Mouse (Mus musculus) left cerebral cortex, adult 6 months (tissue): ENCODE data around the gene Entr1. TPM values are rescaled to one million over a fixed set of nuclear protein-coding genes. Genes with fewer than 3 reads are reported as not detected.

ENCODE experiments used
- long read RNA-seq, 2 experiments: library from polyadenylated mRNA; unstranded; transcript quantifications; one replicate each; pipeline ENCODE4 v2.0.0; 2019 to 2020
- polyA plus RNA-seq: library from polyadenylated mRNA; unstranded; fragments of <200 nt; fragmentation: Nextera tagmentation; gene quantifications from 2 replicates; pipeline ENCODE4 v1.2.3, GENCODE M21; 2021

Entr1 gene
- 64.1 and 80.9 TPM in 2 replicates for polyA plus RNA-seq
- long read RNA-seq, experiment 1, transcript Entr1-201 (9 exons, 2,031 nt), result minor isoform, 69 of 601 reads
- long read RNA-seq, experiment 1, transcript Entr1-204 (10 exons, 2,193 nt), result minor isoform, 14 of 601 reads
- long read RNA-seq, experiment 1, transcript Entr1-202 (8 exons, 1,955 nt), result major isoform, 84 of 601 reads
- long read RNA-seq, experiment 1, transcript Entr1-208 (2 exons, 672 nt), result minor isoform, 11 of 601 reads
- long read RNA-seq, experiment 1, partial matches to known transcripts, result 11 of 601 reads
- long read RNA-seq, experiment 1, other reads (novel, unspliced or antisense), result 401 of 601 reads
- long read RNA-seq, experiment 2, transcript Entr1-202 (8 exons, 1,955 nt), result major isoform, 15 of 79 reads
- long read RNA-seq, experiment 2, transcript Entr1-201 (9 exons, 2,031 nt), result minor isoform, 14 of 79 reads
- long read RNA-seq, experiment 2, partial matches to known transcripts, result 5 of 79 reads
- long read RNA-seq, experiment 2, other reads (novel, unspliced or antisense), result 43 of 79 reads

DNA sequence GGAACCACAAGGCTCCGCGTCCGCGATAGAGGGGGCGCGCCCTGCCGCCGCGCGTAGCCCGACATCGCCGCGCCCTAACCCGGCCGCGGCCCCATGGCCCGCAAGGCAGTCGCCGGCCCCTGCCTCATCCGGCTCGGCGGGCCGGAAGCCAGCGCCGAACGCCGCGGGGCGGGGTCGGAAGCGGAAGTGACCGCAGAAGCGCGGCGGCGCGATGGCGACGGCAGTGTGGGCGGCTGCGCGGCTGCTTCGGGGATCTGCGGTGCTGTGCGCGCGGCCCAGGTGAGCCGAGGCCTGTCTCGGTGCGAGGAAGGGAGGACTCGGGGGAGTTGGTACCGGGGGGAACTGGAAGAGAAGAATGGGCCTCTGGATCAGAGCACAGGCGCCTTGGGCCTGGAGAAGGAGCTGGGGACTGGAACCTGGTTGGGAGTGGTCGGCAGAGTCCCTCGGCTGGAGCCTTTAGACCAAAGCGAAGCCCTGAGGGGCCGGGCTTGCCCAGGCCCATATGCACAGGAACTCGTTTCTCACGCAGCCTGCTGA lies at the start of gene Entr1, which contains the start of gene Pmpca:
Gene Entr1, minus strand, starts transcription at position 163 of the 537 bp plus-strand sequence.
Gene Pmpca, plus strand, starts transcription at position 186 of the 537 bp plus-strand sequence.

DNA sequence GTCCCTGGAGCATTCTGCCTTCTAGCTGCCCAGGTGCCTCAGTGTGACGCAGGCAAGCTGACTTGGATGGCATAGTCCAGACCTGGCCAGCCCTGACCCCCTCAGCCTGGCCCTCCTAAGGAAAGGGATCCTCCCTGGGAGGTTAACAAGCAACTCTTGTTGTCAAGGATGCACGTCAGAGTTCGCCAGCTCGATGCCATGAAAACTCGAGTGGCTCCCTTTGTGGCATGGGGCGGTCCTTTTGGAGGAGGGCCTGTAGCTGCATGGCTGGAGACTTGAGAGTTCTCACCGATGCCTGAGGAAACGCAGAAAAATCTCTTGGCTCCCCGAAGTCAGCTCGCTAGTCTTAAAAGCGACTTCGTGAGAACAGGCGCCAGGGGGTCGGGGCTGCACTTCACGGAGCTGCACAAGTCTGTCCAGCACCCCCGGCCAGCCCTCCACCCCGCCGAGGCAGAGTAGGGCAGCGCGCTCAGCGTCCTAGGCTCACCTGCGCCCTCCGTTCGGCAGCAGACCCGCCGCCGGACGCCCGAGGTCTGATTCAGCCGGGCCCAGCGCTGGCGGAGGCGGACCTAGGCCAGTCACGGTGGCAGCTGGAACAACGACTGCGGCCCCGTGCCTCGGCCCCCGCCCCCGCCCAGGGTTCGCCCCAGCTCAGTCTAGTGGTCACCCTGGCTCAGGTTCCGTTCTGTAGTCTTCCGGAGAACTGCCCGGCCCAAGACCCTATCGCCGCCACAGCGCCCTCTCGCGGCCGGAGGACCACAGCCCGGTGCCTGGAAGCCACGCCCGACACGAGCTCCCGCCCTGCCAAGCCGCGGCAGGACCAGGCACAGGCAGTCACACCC lies 19.6 kb upstream of the Entr1 start, which contains the start of gene Inpp5e:
Gene Inpp5e, minus strand, starts transcription at position 689 of the 842 bp plus-strand sequence.

DNA sequence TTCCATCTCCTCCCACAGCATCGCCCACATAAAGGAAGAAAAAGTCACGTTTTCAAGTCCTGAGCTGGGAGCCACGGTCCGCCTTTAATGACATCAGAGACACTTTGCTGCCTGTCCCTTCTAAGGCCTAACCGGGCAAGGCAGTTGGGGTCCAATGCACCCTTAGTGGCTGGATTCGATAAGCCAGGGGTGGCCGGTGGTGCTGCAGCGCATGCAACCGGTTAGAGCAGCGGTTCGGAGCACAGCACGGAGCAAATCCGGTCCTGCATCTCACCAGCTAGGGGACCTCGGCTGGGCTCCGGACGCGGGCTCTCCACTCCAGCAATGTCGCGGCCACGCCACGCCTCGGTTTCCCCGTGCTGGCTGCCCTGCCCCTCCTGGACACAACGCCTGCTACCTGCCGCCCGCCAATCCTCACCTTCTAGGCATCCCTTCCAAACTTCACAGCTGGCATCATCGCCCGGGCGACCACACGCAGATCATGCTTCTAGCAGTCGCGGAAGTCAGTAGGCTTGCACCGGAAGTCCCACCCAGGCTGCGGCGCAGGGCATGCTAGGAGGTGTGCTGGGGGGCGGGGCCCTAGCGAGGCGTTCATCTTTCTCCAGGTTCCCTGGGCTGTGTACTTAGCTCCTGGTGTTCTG lies 8.9 kb downstream of the Entr1 start, which contains the start of gene Snapc4:
Gene Snapc4, minus strand, starts transcription at position 523 of the 641 bp plus-strand sequence.

DNA sequence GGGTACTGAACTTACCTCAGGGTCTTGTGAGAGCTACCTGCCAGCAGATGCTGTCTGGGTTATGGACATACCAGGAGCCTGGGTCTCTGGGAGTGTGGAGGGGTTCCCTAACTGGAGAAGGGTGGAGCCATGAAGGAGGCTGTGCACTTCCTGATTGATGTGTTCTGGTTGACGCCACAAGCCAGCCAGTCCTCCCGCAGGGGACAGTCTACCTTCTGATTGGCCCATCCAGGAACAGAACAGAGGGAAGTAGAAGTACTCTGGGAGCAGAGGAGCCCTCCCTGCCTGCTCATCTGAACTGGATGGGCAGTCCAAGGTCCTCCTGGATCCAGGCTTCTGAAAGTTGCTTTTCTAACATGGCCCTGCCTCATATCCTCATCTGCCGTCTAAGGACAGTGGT lies 28.3 kb downstream of the Entr1 start, which contains the start of gene Card9:
Gene Card9, minus strand, starts transcription at position 147 of the 400 bp plus-strand sequence.

DNA sequence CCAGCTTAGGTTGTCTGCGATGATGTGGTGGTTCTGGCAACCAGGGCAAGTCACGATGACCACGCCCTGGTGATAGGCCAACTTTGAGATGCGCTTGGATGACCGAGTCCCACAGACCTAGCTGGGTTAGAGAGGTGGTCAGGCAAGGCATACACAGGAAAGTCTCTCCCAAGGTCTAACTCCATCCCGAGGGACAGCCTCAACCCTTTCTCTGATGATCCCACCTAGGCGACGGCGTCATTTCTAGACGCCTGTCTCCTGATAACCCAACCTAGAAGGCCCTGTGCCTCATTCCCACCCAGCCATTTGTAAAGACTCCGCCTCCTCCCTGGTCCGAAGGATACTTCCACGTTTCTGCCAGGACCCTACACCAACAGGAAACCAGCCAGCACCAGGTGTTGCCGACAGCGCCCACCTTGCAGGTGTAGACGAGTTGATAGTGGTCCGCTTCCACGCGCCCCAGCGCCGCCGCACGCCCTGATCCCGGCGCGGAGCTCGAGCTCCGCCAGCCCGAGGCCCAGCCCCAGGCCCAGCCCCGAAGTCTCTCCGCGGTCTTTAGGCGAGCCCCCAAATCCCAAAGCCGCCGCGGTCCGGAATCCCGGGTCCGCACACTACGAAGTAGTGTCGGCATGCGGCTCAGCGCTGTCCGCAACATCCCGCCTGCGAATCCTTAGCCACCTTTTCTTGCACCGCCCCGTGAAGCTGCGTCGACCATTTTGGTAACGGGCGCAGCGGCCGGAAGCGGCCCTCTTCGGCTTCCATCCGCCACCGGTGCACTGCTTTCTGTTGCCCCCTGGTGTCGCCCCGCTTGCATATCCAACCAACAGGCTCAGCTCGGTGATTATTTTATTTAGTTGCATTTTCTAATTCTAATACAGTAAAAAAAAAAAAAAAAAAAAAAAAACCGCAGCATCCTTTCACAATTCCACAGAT lies 37.5 kb downstream of the Entr1 start, which contains the start of gene Dnlz:
Gene Dnlz, minus strand, starts transcription at position 753 of the 933 bp plus-strand sequence.

Other genes starting within 250 kb of the Entr1 start
- gene Lhx3, start 181.0 kb downstream of the Entr1 start, polyA plus RNA-seq, result 0.25 TPM in 1 of 2 replicates, not detected in the other
- gene Qsox2, start 151.8 kb downstream of the Entr1 start, polyA plus RNA-seq, result 8.0 and 10.2 TPM in 2 replicates
- gene Ccdc187, start 94.8 kb downstream of the Entr1 start, polyA plus RNA-seq, result 0.15 and 0.28 TPM in 2 replicates
- 18.8 and 21.6 TPM in 2 replicates for gene Gpsm1, start 73.8 kb downstream of the Entr1 start, polyA plus RNA-seq
- gene Dnlz, start 37.2 kb downstream of the Entr1 start, polyA plus RNA-seq, result 54.2 and 54.4 TPM in 2 replicates
- 0.47 and 0.87 TPM in 2 replicates for gene Card9, start 28.4 kb downstream of the Entr1 start, polyA plus RNA-seq
- 5.9 and 6.4 TPM in 2 replicates for gene Snapc4, start 8.7 kb downstream of the Entr1 start, polyA plus RNA-seq
- 56.5 and 58.2 TPM in 2 replicates for gene Pmpca, start within 50 bp of the Entr1 start, polyA plus RNA-seq
- gene Inpp5e, start 19.9 kb upstream of the Entr1 start, polyA plus RNA-seq, result 5.0 and 6.7 TPM in 2 replicates
- 7.3 and 9.8 TPM in 2 replicates for gene Sec16a, start 55.9 kb upstream of the Entr1 start, polyA plus RNA-seq
- 4.5 and 5.6 TPM in 2 replicates for gene Notch1, start 127.3 kb upstream of the Entr1 start, polyA plus RNA-seq
- gene Egfl7, start 190.7 kb upstream of the Entr1 start, polyA plus RNA-seq, result 106 and 107 TPM in 2 replicates
- not detected in 2 replicates for gene Gm20532, start 197.3 kb upstream of the Entr1 start, polyA plus RNA-seq
- gene Agpat2, start 215.1 kb upstream of the Entr1 start, polyA plus RNA-seq, result 0.97 and 2.5 TPM in 2 replicates
- gene Fam69b, start 239.1 kb upstream of the Entr1 start, polyA plus RNA-seq, result 29.9 and 103 TPM in 2 replicates